Mouse (Mus musculus) testis, postnatal 10 days (tissue): ENCODE data around the gene Alg10b.
"Not testable (repeated sequence)": the region's sequence is repeated elsewhere in the genome, so short reads cannot be mapped to it uniquely, and the experiment has no call there.

Experiments
- DNase-seq: peaks from one replicate; pipeline ENCODE4 v3.0.0; 2021; ENCODE audit warnings: low spot score

The Alg10b gene

DNA sequence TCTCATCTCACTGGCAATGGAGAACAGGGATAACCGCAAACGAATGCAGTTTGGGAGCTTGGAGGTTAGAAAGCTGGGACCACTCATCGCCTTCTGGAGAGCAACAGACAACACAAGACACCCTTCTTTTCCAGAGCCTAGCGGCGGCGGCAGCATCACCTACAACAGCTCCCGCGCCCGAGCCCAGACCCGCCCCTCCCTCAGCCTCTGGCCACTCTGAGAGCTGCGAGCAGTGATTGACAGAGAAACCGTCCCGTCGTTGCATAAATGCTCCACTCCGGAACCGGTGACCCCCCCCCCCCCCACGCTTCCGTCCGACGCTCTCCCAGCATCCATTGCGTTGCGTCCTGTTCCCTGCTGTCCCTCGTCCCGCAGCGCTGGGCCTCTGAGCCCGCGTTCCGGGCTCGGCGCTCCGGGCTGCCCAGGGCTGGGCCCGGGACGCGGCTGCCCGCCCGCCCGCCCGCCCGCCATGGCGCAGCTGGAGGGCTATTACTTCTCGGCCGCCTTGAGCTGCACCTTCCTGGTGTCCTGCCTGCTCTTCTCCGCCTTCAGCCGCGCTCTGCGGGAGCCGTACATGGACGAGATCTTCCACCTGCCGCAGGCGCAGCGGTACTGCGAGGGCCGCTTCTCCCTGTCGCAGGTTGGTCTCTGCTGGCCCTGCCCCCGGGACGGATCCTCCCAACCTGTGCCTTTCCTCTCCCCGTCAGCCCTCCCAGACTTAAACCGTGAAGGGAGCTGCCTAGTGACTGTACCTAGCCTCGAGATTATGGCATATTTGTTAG is at the start of gene Alg10b:
Alg10b (plus strand) TSS at position 343 of the 782 bp plus-strand sequence.
- DNase-seq: peak; percentile 88

DNA sequence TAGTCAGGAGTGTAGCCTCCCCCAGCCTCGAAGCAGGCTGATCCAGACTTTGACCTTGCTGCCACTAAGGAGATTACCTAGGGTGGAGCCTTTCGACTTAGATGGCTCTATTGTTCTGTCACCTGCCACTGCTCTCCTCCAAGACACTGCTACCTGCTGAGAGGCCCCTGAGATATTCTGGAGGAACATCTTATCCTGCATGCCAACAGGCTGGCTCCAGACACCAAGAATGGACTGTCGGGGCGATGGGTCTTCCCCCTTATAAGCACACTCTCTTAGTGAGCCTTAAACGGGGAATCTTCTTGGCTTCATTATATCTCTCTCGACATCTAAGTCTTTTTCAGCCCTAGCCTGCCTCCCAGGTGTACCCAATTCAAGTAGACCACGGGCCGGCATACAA is 41.0 kb upstream of the Alg10b start:
- not testable (repeated sequence) for DNase-seq

DNA sequence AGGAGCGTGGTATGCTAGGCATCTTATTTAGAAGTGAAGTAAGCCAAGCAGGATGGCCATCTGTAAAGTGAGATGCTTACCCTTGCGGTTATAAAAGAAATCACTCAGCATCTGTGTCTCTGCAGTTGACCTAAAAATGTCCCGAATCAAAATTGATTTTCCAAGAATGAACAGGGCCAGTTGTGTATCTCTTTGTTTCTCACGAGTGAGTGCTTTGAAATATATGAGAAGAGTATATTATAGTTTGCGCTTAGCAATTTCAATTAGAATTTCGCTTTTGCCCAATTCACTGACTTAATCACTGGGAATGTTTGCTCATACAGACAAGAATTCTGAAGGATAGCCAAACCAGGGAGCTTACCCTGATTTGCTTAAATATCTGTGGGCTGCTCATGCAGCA is 40.6 kb upstream of the Alg10b start:
- no peak for DNase-seq

DNA sequence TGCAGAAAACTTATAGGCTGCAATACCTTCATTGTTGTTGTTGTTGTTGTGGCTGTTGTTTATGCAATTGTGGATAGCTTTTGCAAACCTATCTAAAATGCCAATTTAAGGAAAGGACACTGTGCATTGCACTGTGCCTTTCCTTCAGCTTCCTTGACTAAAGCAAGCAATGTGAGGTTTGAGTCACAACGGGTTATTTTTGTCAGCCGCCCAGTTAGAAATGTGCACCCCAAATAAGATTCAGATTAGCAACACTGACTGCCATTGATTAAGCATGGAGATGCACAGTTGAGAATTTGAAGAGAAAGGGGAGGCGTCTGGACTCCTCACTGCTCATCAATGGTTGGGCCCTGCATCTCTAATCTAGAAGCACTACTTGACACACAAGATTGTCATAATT is 39.4 kb upstream of the Alg10b start:
- no peak for DNase-seq

DNA sequence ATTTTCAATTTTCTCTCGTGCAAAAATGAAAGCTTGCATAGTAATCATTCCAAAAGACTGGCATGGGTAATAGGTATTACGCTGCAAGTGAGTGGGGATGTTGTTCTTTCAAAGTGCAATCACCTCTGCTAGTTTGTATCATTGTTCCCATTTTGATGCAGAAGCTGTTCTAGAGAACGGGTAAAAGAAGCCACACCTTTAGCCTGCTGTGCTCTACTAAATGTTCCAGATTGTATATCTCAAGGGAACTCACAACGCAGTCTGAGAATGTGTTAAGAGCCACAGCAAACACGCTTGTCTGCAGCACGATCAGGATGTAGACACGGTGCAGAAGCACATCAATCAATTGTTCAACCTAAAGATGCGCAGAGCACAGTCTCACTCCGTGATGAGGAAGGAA is 34.6 kb upstream of the Alg10b start:
- no peak for DNase-seq

DNA sequence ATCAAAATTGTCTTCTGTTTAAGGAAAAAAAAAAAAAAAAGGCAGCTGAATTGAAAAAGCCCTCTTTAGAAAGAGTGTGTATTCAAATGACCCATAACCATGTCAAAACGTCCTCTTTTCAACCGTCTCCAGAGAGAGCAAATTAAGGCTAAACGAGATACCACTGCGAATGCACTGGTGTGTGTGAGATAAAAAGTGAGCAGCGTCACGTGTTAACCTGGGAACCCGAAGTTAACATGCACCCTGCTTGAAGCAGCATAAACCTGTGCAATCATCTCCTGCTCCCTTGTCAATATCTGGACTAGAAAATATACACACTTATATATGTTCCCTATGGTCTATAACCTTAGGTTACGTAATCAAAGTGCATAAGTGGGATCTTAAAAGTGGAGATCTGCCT is 10.2 kb upstream of the Alg10b start:
- DNase-seq: no peak

DNA sequence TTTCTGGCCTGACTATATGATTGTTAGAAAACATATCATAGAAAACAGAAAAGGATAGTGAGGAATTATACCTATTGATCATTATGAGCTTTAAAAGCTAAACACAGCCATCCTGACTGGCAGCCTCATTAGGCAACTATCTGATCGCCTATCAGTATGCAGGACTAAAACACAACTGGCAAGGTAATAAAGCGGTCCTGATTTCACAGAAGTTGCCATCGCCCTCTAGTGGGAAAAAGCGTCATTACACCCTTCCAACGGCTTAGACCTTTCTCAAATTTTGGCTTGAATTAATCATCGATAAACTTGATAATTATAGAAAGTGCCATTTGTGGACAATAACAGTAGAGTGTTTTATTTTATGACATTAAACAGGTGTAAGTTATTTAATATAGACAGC is 9.2 kb upstream of the Alg10b start:
- DNase-seq: peak; percentile 76

DNA sequence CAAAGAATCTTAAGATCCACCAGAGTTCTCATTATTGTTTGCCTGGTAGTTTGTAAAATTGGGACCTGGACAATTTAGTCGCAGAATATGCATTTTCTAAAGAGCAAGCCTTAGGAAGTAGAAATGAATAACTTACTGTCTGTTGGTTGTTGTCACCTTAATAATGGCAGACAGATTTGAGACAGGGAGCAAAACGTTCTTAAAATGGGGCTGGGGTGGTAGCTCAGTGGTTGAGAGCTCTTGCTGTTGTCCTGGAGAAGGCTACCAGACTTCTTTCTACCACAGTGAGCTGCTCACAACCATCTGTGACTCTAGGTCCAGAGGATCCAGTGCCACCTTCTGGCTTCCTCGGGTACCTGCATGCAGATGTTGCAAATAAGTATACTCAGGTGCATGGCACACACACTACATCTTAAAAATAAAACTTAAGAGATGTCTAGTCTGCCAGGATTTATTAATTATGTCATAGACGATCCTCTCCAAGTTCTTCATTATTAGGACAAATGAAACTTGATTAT is 1.0 kb downstream of the Alg10b start:
- DNase-seq: no peak

DNA sequence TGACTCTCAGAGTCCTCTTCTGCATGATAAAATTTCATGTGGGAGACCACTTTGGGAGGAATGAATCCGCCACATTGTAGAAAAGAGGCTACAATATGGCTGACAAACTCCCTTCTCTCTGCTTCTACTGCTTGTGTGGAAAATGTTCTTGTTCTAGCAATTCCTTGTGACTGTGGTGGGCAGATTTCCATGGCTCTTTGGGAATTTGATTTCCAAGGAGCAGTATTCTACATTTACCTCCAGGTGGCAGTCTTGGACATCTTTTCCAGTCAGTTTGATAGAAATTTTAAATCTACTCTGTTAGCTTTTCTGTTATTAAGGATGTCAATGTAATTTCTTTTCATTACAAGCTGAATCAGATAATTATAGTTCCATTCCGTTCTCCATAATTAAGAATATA is 13.5 kb downstream of the Alg10b start:
- no peak for DNase-seq

DNA sequence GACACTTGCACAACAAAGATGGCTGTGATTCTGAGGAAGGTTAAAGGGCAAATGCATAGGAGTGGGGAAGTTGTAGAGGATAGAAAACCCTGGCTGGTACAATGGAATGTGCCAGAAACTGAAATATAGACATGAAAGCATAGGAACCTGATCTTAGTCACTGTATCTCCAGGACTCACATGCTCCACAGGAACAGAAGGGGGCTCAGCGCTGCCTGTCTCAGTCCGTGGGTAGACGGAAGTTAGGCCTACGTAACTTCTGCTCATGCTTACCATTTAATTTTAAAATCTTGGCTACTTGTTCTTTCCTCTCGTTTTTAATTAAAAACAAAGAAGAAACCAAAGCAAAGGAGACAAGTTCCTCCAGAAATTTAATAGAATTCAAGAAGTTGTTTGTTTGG is 20.0 kb downstream of the Alg10b start:
- no peak for DNase-seq

DNA sequence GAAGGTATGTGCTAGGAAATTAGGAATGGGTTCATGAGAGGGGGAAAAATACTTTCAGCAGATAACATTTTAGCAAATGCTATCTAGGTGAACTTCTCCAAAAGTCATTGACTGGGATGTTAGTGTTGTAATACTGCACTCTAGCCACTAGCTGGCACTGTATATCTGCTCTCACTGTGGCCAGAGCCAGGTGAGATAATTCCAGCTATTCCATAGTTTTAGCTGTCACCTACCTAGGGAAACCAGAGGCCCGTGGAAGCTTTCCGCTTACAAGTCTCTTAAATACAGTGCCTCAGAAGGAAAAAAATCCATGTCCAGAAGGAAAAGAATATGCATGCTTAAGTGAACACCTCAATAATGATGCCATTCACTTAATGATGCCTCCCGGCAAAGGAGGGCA is 25.6 kb downstream of the Alg10b start:
- no peak for DNase-seq

DNA sequence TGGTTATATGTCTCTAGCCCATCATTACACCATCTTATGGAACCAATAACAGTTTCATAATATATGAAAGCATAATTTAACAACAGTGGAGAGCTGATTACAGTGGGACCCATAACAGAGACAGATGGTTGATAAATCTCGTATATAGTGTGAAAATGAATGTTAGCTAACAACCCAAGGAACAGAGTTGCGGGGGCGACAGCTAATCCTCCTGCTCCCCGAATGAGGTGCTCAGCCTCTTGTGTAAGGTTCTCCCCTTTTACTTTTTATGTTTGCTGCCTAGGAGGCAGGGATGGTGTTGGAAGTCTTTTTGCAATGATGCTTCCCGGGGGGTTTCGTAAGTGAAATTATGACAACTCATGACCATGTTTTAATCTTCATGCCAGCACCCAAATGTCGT is 58.8 kb downstream of the Alg10b start:
- DNase-seq: no peak
